Mouse (Mus musculus): ENCODE results near the gene Josd1. TPM values are rescaled to one million over a fixed set of nuclear protein-coding genes. Genes with fewer than 3 reads are reported as not detected.

Gene Josd1
- polyA plus RNA-seq, 1 experiment from 2014 or later = 13.9 TPM

- no peaks in the 10 kb centered on the region for H3K4me1 ChIP-seq (ENCODE audit: insufficient read depth, low read depth, low read length)
- H3K27ac ChIP-seq (ENCODE audit: low read length) = no peak overlapping the region
- WGBS = 55% methylated on average over 11 of the region's 12 CpGs
- H3K27me3 ChIP-seq (replicated peaks; ENCODE audit: insufficient read depth, low read length) = no peaks in the 10 kb centered on the region
- no peak overlapping the region for H3K4me2 ChIP-seq (replicated peaks; ENCODE audit: low read depth, low read length)
- no peaks in the 10 kb centered on the region for H3K9me3 ChIP-seq (ENCODE audit: low read length)
- DNase-seq (ENCODE audit: low spot score) (no peak), ATAC-seq (no peak)
- no peak overlapping the region for H3K9ac ChIP-seq (replicated peaks; ENCODE audit: low read depth)
- TF ChIP-seq EP300 (IDR thresholded peaks at IDR 0.05) (no peak), CTCF (IDR thresholded peaks at IDR 0.05) (no peak)
- H3K4me3 ChIP-seq (ENCODE audit: low read depth, low read length) = no peak overlapping the region
- H3K36me3 ChIP-seq (ENCODE audit: insufficient read depth, low read length) = no peaks in the 10 kb centered on the region
Observed at GRCm38 (mm10) chr15:79641135-79641817, 46.4 kb downstream of the Josd1 start.

GRCm38 (mm10) chr15:79630471-79630870 is 57.2 kb downstream of the Josd1 start:
- WGBS = 64% methylated on average over 2 of the region's 2 CpGs
- no peaks in the 10 kb centered on the region for H3K36me3 ChIP-seq (ENCODE audit: insufficient read depth, low read length)
- H3K27ac ChIP-seq (ENCODE audit: low read length) = no peak overlapping the region
- H3K9ac ChIP-seq (replicated peaks; ENCODE audit: low read depth) = no peak overlapping the region
- H3K9me3 ChIP-seq (ENCODE audit: low read length) = no peaks in the 10 kb centered on the region
- DNase-seq (ENCODE audit: low spot score) = no peak
- H3K4me3 ChIP-seq (ENCODE audit: low read depth, low read length) = no peak overlapping the region
- H3K27me3 ChIP-seq (replicated peaks; ENCODE audit: insufficient read depth, low read length) = no peaks in the 10 kb centered on the region
- no peak for ATAC-seq
- no peak for TF ChIP-seq EP300 (IDR thresholded peaks at IDR 0.05)
- no peak for TF ChIP-seq CTCF (IDR thresholded peaks at IDR 0.05)
- no peaks in the 10 kb centered on the region for H3K4me1 ChIP-seq (ENCODE audit: insufficient read depth, low read depth, low read length)
- no peak overlapping the region for H3K4me2 ChIP-seq (replicated peaks; ENCODE audit: low read depth, low read length)

Other genes with a start within 250 kb of the Josd1 start
- gene Csnk1e, start 232.4 kb downstream of the Josd1 start, polyA plus RNA-seq (2015; fragmentation: Nextera tagmentation; extraction: Ambion mirVana) = 67.2 and 72.4 TPM in 2 replicates
- not detected in 2 replicates for gene Kcnj4, start 182.7 kb downstream of the Josd1 start, polyA plus RNA-seq (2015; fragmentation: Nextera tagmentation; extraction: Ambion mirVana)
- gene Kdelr3, start 171.5 kb downstream of the Josd1 start, polyA plus RNA-seq (2015; fragmentation: Nextera tagmentation; extraction: Ambion mirVana) = 54.3 and 64.5 TPM in 2 replicates
- 28.3 and 39.6 TPM in 2 replicates for gene Ddx17, start 141.2 kb downstream of the Josd1 start, polyA plus RNA-seq (2015; fragmentation: Nextera tagmentation; extraction: Ambion mirVana)
- gene Dmc1, start 82.8 kb downstream of the Josd1 start, polyA plus RNA-seq (2015; fragmentation: Nextera tagmentation; extraction: Ambion mirVana) = 0.90 and 1.2 TPM in 2 replicates
- 1.2 and 1.3 TPM in 2 replicates for gene Fam227a, start 29.0 kb downstream of the Josd1 start, polyA plus RNA-seq (2015; fragmentation: Nextera tagmentation; extraction: Ambion mirVana)
- 43.5 and 45.3 TPM in 2 replicates for gene Cby1, start 28.7 kb downstream of the Josd1 start, polyA plus RNA-seq (2015; fragmentation: Nextera tagmentation; extraction: Ambion mirVana)
- gene Tomm22, start 17.1 kb downstream of the Josd1 start, polyA plus RNA-seq (2015; fragmentation: Nextera tagmentation; extraction: Ambion mirVana) = 167 and 168 TPM in 2 replicates
- 16.9 and 17.9 TPM in 2 replicates for gene Gtpbp1, start 2.9 kb upstream of the Josd1 start, polyA plus RNA-seq (2015; fragmentation: Nextera tagmentation; extraction: Ambion mirVana)
- 4.5 and 5.1 TPM in 2 replicates for gene Sun2, start 54.6 kb upstream of the Josd1 start, polyA plus RNA-seq (2015; fragmentation: Nextera tagmentation; extraction: Ambion mirVana)
- 49.5 and 52.4 TPM in 2 replicates for gene Dnal4, start 89.9 kb upstream of the Josd1 start, polyA plus RNA-seq (2015; fragmentation: Nextera tagmentation; extraction: Ambion mirVana)
- gene Nptxr, start 116.8 kb upstream of the Josd1 start, polyA plus RNA-seq (2015; fragmentation: Nextera tagmentation; extraction: Ambion mirVana) = 1.0 and 1.2 TPM in 2 replicates
- gene Npcd, start 146.3 kb upstream of the Josd1 start, polyA plus RNA-seq (2015; fragmentation: Nextera tagmentation; extraction: Ambion mirVana) = 0.13 TPM in 1 of 2 replicates, not detected in the other
- 52.2 and 60.6 TPM in 2 replicates for gene Cbx6, start 146.8 kb upstream of the Josd1 start, polyA plus RNA-seq (2015; fragmentation: Nextera tagmentation; extraction: Ambion mirVana)
- 24.8 and 29.5 TPM in 2 replicates for gene Apobec3, start 203.7 kb upstream of the Josd1 start, polyA plus RNA-seq (2015; fragmentation: Nextera tagmentation; extraction: Ambion mirVana)

Data from lung, postnatal 0 days (tissue).